Mouse (Mus musculus) forebrain, embryonic 14.5 days (tissue): ENCODE measurements at regions not wholly inside any gene's neighbourhood (a gene's known extent, or its start where the extent isn't known, plus 50 kb on each side); places are given as distances from the start of the nearest gene placed in this dataset.
"Not testable (repeated sequence)": the region's sequence is repeated elsewhere in the genome, so short reads cannot be mapped to it uniquely, and the experiment has no call there.

ENCODE experiments used
- ATAC-seq: fragments of 200-750 bp; cut with Nextera tagmentation; 2 replicates; pipeline ENCODE4 v1.8.0; 2017; ENCODE audit warnings: mild to moderate bottlenecking, moderate library complexity
- DNase-seq: peaks from one replicate; pipeline ENCODE4 v3.0.0-alpha.2; 2015; ENCODE audit warnings: low spot score
- H3K27ac ChIP-seq: fragments of 300-500 bp; sonication (generic); 2 replicates; pipeline ENCODE4 v1.5.1; 2014; ENCODE audit warnings: low read depth, mild to moderate bottlenecking, control low read depth, low read length, moderate library complexity
- H3K27me3 ChIP-seq: fragments of 300-500 bp; sonication (generic); replicated peaks from 2 replicates; pipeline ENCODE4 v1.6.1; 2014; ENCODE audit warnings: low read length, control low read depth, mixed read lengths; ENCODE audit not compliant: control insufficient read depth, insufficient read depth
- H3K36me3 ChIP-seq: fragments of 300-500 bp; sonication (generic); 2 replicates; pipeline ENCODE4 v1.6.1; 2014; ENCODE audit warnings: low read length, control low read depth; ENCODE audit not compliant: control insufficient read depth, insufficient read depth
- H3K4me1 ChIP-seq: fragments of 300-500 bp; sonication (generic); 2 replicates; pipeline ENCODE4 v1.6.1; 2014; ENCODE audit warnings: antibody characterized with exemption, low read length, control low read depth; ENCODE audit not compliant: control insufficient read depth, insufficient read depth
- H3K4me2 ChIP-seq: fragments of 300-500 bp; sonication (generic); 2 replicates; pipeline ENCODE4 v1.6.1; 2014; ENCODE audit warnings: mild to moderate bottlenecking, control low read depth, low read length
- H3K4me3 ChIP-seq: fragments of 300-500 bp; sonication (generic); 2 replicates; pipeline ENCODE4 v1.5.1; 2014; ENCODE audit warnings: low read depth, low read length, control low read depth
- H3K9ac ChIP-seq: fragments of 300-500 bp; sonication (generic); 2 replicates; pipeline ENCODE4 v1.6.1; 2014; ENCODE audit warnings: mild to moderate bottlenecking, low read length, control low read depth, moderate library complexity
- H3K9me3 ChIP-seq: fragments of 300-500 bp; sonication (generic); replicated peaks from 2 replicates; pipeline ENCODE4 v1.6.1; 2016; ENCODE audit warnings: low read length, control low read depth, mixed read lengths; ENCODE audit not compliant: control insufficient read depth
- WGBS: fragments of 180-500 bp; shearing (Covaris S2); extraction: QIAGEN DNeasy Blood & Tissue Kit; methylation state at CpG from one replicate; pipeline ENCODE4 v1.1.7; 2014; 5-methylcytosine and 5-hydroxymethylcytosine counted together

- Histone ChIP-seq H3K4me3 (no peak overlapping the region), H3K36me3 (no peaks in the 10 kb centered on the region), H3K27me3 (no peaks in the 10 kb centered on the region), H3K4me2 (no peak overlapping the region), H3K9ac (no peak overlapping the region), H3K9me3 (no peaks in the 10 kb centered on the region), H3K4me1 (no peaks in the 10 kb centered on the region), H3K27ac (no peak overlapping the region)
- WGBS, result 47% methylated on average over 6 of the region's 6 CpGs
- DNase-seq (peak; percentile 19), ATAC-seq (no peak)
Observed at GRCm38 (mm10) chr14:114332662-114333061, 759.4 kb upstream of the Gpc5 start.

- no peak overlapping the region for H3K27ac ChIP-seq
- no peaks in the 10 kb centered on the region for H3K27me3 ChIP-seq
- no peak overlapping the region for H3K4me3 ChIP-seq
- WGBS, result 71% methylated on average over 6 of the region's 6 CpGs
- no peaks in the 10 kb centered on the region for H3K4me1 ChIP-seq
- no peak for ATAC-seq
- H3K9me3 ChIP-seq, result no peaks in the 10 kb centered on the region
- no peak overlapping the region for H3K9ac ChIP-seq
- no peak for DNase-seq
- H3K36me3 ChIP-seq, result no peaks in the 10 kb centered on the region
- no peak overlapping the region for H3K4me2 ChIP-seq
Observed at GRCm38 (mm10) chr14:114349345-114349744, 742.7 kb upstream of the Gpc5 start.

- H3K9ac ChIP-seq, H3K9me3 ChIP-seq, H3K27ac ChIP-seq, DNase-seq, H3K4me1 ChIP-seq, ATAC-seq, H3K4me2 ChIP-seq, H3K4me3 ChIP-seq, H3K27me3 ChIP-seq, H3K36me3 ChIP-seq: not testable (repeated sequence)
- WGBS, result 93% methylated on average over 2 of the region's 11 CpGs
Observed at GRCm38 (mm10) chr14:114349816-114350215, 742.2 kb upstream of the Gpc5 start.

GRCm38 (mm10) chr14:114352307-114352706 is 739.7 kb upstream of the Gpc5 start:
- Histone ChIP-seq H3K27me3 (no peaks in the 10 kb centered on the region), H3K9me3 (no peaks in the 10 kb centered on the region), H3K36me3 (no peaks in the 10 kb centered on the region), H3K4me2 (no peak overlapping the region), H3K9ac (no peak overlapping the region), H3K4me1 (no peaks in the 10 kb centered on the region), H3K4me3 (no peak overlapping the region), H3K27ac (no peak overlapping the region)
- DNase-seq (no peak), ATAC-seq (no peak)
- WGBS, result 95% methylated on average over 5 of the region's 5 CpGs

- no peaks in the 10 kb centered on the region for H3K27me3 ChIP-seq
- H3K4me2 ChIP-seq, result no peak overlapping the region
- no peaks in the 10 kb centered on the region for H3K9me3 ChIP-seq
- no peak overlapping the region for H3K4me3 ChIP-seq
- no peaks in the 10 kb centered on the region for H3K36me3 ChIP-seq
- no peak overlapping the region for H3K9ac ChIP-seq
- ATAC-seq (no peak), DNase-seq (no peak)
- H3K27ac ChIP-seq, result no peak overlapping the region
- 97% methylated on average over 3 of the region's 3 CpGs for WGBS
- H3K4me1 ChIP-seq, result no peaks in the 10 kb centered on the region
Observed at GRCm38 (mm10) chr14:114374847-114375246, 717.2 kb upstream of the Gpc5 start.

- Histone ChIP-seq H3K36me3 (no peaks in the 10 kb centered on the region), H3K9me3 (no peaks in the 10 kb centered on the region), H3K27ac (no peak overlapping the region), H3K4me3 (no peak overlapping the region), H3K4me2 (no peak overlapping the region), H3K27me3 (no peaks in the 10 kb centered on the region), H3K9ac (no peak overlapping the region), H3K4me1 (no peaks in the 10 kb centered on the region)
- DNase-seq (no peak), ATAC-seq (no peak; the same call in 1 of the 2 replicates)
- WGBS, result 85% methylated on average over 3 of the region's 3 CpGs
Observed at GRCm38 (mm10) chr14:114398861-114399557, 693.0 kb upstream of the Gpc5 start.

- Histone ChIP-seq H3K4me1 (no peaks in the 10 kb centered on the region), H3K27ac (no peak overlapping the region), H3K27me3 (no peaks in the 10 kb centered on the region), H3K9me3 (no peaks in the 10 kb centered on the region), H3K4me2 (no peak overlapping the region), H3K36me3 (no peaks in the 10 kb centered on the region), H3K4me3 (no peak overlapping the region), H3K9ac (no peak overlapping the region)
- ATAC-seq, result no peak
- WGBS, result 91% methylated on average over 3 of the region's 3 CpGs
- DNase-seq, result no peak
Observed at GRCm38 (mm10) chr14:114418851-114419250, 673.2 kb upstream of the Gpc5 start.

- Histone ChIP-seq H3K36me3 (no peaks in the 10 kb centered on the region), H3K4me2 (no peak overlapping the region), H3K4me1 (no peaks in the 10 kb centered on the region), H3K4me3 (no peak overlapping the region), H3K27me3 (no peaks in the 10 kb centered on the region), H3K27ac (no peak overlapping the region), H3K9me3 (no peaks in the 10 kb centered on the region), H3K9ac (no peak overlapping the region)
- DNase-seq (no peak), ATAC-seq (no peak)
- 89% methylated on average over 2 of the region's 2 CpGs for WGBS
Observed at GRCm38 (mm10) chr14:114425475-114425874, 666.5 kb upstream of the Gpc5 start.
